Mouse (Mus musculus) adrenal gland, adult (tissue): ENCODE data around the gene Pik3r3.

Experiments used
- DNase-seq, 2 experiments: peaks; one replicate each; pipeline ENCODE4 v3.0.0; 2022 to 2023; ENCODE audit warnings: low spot score in 1 of 2; ENCODE audit not compliant: inconsistent age in 2 of 2

Pik3r3 gene

GRCm38 (mm10) chr4:116219056-116219455, 2.4 kb upstream of the Pik3r3 start:
- DNase-seq, result peak in 1 of 2 experiments; percentile 31

DNA sequence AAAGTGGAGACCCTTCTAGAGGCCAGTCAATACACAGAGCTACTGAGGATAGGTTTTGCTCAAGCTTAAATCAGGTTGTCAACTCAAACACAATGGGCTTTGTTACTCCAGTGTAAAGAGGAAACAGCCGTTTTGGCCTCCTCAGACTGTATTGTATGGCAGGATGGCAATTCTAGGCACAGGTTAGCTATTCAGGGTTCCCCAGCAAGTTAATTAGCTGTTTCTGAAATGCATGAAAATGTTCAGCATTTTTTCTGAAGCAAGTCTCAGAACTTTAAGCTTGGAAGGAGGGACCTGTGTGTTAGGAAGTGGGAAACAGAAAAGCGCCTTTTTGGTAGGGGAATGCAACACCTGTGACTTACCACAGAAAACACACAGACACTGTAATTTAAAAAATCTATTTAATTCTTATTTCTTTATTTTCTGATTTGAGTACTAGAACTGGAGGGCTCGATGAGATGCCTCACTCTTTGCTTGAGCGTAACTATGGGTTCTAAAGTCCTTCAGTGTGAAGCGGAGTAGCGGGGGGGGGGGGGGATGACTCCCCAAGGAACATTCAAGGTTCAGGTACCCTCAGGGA, 1.3 kb upstream of the Pik3r3 start:
- peak in 1 of 2 experiments; percentile 59 for DNase-seq

DNA sequence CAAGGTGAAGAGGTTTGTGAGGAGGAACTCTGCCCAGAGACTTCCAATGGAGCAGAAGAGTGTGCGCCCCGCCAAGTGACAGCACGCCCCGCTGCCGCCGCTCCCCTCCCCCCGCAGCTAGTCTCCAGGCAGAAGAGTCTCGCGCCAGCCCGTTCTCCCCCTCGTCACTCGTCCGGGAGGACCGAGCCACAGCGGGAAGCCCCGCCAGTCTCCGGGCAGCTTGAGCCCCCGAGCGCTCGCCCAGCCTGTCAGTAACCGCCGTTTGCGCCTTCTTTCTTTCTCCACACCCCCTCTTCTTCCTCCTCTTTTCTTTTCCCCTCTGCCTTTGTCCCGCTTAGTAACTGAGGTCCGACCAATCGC, 658 bp upstream of the Pik3r3 start:
- no peak for DNase-seq

- DNase-seq, result peak; percentile 34 to 52
These were observed 801 bp downstream of the Pik3r3 start for GRCm38 (mm10) chr4:116221996-116222842.

DNA sequence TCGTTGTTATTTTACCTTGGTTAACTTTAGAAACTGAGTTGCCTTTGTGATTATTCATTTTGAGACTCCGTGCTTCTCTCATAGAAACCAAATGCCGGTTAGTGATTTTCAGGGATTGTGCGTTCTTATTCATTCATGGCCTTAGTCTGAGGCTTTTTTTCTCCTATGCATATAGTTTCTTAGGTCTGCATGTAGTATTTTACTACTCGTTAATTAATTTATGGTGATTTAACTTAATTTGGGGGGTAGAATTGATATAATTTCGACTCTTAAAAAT, 1.4 kb downstream of the Pik3r3 start:
- no peak for DNase-seq

DNA sequence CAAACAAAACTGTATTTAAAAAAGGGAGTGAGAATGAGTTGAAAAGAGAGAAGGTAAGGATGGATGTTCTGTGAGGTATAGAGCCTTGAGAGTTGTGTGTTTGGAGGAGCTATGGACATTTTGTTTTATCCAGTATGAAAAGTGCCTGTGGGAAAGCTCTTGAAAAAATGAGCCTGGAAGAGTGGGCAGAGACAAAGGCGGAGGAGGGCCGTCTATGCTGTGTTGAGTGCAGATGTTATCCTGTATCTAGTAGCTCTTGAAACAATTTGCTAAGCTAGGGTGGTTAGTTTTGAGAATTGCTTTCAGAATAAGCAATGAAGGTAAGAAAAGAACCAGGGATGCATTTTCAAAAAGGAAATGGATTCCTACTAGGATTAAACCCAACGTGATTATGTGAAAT, 22.0 kb downstream of the Pik3r3 start:
- DNase-seq, result no peak

DNA sequence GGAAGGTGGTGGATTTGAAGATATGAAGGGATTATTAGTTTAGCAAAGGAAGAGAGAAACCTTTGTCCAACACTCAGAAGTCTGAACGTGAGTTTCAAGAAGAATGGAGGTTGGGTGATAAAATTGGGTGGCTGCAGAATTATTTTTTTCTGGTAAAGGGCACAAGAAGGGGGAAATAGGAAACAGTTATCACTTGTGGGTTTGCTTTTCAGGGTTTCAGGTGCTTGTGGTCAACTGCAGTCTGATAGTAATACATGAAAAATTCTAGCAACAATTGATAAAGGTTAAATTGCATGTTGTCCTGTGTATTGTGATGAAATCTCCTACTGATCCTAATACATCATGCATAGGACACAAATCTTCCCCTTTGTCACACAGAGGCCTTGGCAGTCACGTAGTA, 22.8 kb downstream of the Pik3r3 start:
- DNase-seq, result no peak

GRCm38 (mm10) chr4:116245926-116246325, 24.5 kb downstream of the Pik3r3 start:
- peak; percentile 45 to 74 for DNase-seq

GRCm38 (mm10) chr4:116249986-116250385, 28.6 kb downstream of the Pik3r3 start:
- DNase-seq, result no peak

- no peak for DNase-seq
These were observed 46.8 kb downstream of the Pik3r3 start for GRCm38 (mm10) chr4:116268220-116268619.

GRCm38 (mm10) chr4:116282211-116282610, 60.8 kb downstream of the Pik3r3 start:
- DNase-seq, result peak in 1 of 2 experiments; percentile 59

- no peak for DNase-seq
These were observed 70.1 kb downstream of the Pik3r3 start for GRCm38 (mm10) chr4:116291561-116291960.

GRCm38 (mm10) chr4:116293296-116293695, 71.9 kb downstream of the Pik3r3 start:
- no peak for DNase-seq

- peak; percentile 46 to 65 for DNase-seq
These were observed 79.5 kb downstream of the Pik3r3 start for GRCm38 (mm10) chr4:116300878-116301355.

DNA sequence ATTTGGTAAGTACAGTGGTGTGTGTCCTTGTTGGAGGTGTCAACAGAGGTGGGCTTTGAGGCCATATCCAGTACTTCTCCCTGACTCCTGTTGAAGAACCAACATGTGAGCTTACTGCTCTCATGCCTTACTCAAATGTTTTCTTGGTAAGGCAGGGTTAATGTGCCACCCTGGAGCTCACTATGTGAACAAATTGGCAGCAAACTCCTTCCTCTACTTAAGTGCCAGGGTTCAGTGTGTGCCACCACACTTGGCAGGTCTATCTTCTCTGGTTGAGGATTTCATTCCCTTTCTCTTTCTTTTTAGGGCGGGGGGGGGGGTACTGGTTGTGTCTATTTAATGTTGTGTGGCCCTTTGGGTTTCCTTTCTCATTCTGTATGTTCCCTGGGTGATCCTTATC, 83.1 kb downstream of the Pik3r3 start:
- DNase-seq, result no peak

DNA sequence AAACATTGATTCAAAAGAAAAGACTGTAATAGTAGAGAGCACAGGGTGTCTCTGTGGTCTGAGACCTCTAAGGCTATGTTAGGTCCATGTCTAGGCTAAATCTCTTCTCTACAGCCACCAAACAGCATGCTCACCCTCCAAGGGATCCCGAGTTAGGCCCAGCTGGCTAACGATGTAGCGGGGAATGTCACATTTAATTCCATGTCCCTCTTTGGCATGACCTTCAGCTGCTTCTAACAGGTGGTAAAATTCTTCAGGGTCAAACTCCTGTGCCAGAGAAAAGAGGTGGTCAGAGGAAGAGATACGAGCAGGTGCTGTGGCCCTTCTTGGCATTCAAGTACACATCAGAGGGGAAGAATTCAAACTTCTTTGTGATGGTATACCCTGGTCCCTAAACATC, 96.2 kb downstream of the Pik3r3 start:
- no peak for DNase-seq

DNA sequence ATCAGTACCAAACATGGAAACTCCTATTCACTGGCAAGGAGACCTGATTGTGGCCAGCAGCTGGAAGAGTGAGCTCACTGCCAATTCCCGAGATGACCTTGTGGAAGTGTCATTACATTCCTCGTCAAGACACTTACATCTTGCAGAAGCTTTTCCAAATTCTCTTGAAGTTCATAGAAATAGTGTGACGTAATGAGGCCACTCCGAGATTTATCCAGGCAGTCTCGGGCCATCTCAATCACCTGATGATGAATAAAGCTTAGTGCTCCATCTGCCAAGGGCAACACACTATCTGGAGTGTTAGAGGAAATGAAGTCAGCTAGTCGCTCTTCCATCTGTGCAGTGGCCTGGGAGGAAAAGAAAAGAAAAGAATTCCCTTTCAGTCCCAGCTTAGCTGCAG, 100.7 kb downstream of the Pik3r3 start:
- DNase-seq, result peak in 1 of 2 experiments; percentile 37

- DNase-seq, result no peak
These were observed 107.8 kb downstream of the Pik3r3 start for GRCm38 (mm10) chr4:116329256-116329655.

GRCm38 (mm10) chr4:116336294-116336693, 114.9 kb downstream of the Pik3r3 start:
- DNase-seq, result no peak

- DNase-seq, result peak; percentile 35 to 83
These were observed 120.7 kb downstream of the Pik3r3 start for GRCm38 (mm10) chr4:116342119-116342518.

- DNase-seq, result no peak
These were observed 131.1 kb downstream of the Pik3r3 start for GRCm38 (mm10) chr4:116352496-116352895.
